Comparison of ENCODE assay signal across 8 mouse cellular contexts in the genomic region with DNA sequence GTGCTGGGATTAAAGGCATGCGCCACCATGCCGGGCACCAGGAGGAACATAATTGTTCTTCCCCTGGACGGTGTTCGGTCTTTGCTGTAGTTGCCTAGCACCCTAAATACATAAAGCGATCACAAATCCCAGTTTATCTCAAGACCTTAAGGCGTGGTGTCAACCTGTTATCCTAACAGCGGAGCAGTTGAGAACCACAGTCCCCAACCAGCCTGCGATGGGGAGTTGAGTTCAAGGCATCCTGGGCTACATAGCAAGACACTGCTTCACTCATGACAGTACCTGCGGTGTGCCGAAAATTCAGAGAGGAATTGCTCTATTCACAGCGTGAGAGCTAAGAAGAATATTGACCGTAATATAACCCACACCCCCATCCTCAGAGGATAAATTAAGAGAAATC. TPM values are rescaled to one million over a fixed set of nuclear protein-coding genes. Genes with fewer than 3 reads are reported as not detected.
DNase-seq lines count a peak whose midpoint lies in the region; ATAC-seq lines count a peak whose summit lies in the region.

No protein-coding gene starts in this region.

- WGBS in forebrain, embryonic 11.5 days = 67% methylated on average over 12 of the region's 12 CpGs
- WGBS in liver, embryonic 13.5 days (ENCODE audit: insufficient replicate concordance) = 52% methylated on average over 12 of the region's 12 CpGs
- WGBS in stomach, embryonic 16.5 days = 49% methylated on average over 12 of the region's 12 CpGs

- H3K9ac ChIP-seq in forebrain, embryonic 11.5 days (ENCODE audit: low read length) = peak overlapping the region; percentile 51; the same call in 1 of the 2 replicates
- peak overlapping the region; percentile 63 for H3K9ac ChIP-seq in liver, embryonic 13.5 days
- peak overlapping the region; percentile 57 for H3K9ac ChIP-seq in stomach, embryonic 16.5 days (ENCODE audit: low read length)

- no peaks in the 10 kb centered on the region for H3K9me3 ChIP-seq in megakaryocyte, embryonic 14.5 days
- H3K9me3 ChIP-seq in forebrain, embryonic 11.5 days (ENCODE audit: control insufficient read depth, low read length) = no peaks in the 10 kb centered on the region
- H3K9me3 ChIP-seq in liver, embryonic 13.5 days (replicated peaks) = no peaks in the 10 kb centered on the region
- no peaks in the 10 kb centered on the region for H3K9me3 ChIP-seq in stomach, embryonic 16.5 days (replicated peaks; ENCODE audit: control insufficient read depth, low read length)

- peaks cover 62% of the 10 kb centered on the region for H3K36me3 ChIP-seq in megakaryocyte, embryonic 14.5 days (replicated peaks; ENCODE audit: low read length)
- peaks cover 12% of the 10 kb centered on the region; the same call in 1 of the 2 replicates for H3K36me3 ChIP-seq in forebrain, embryonic 11.5 days (ENCODE audit: control insufficient read depth, insufficient read depth, low read length)
- peaks cover 54% of the 10 kb centered on the region for H3K36me3 ChIP-seq in liver, embryonic 13.5 days
- peaks cover 12% of the 10 kb centered on the region for H3K36me3 ChIP-seq in stomach, embryonic 16.5 days (ENCODE audit: control insufficient read depth, insufficient read depth, low read length)

- H3K27me3 ChIP-seq in megakaryocyte, embryonic 14.5 days (replicated peaks) = no peaks in the 10 kb centered on the region
- H3K27me3 ChIP-seq in forebrain, embryonic 11.5 days (ENCODE audit: control insufficient read depth, insufficient read depth, low read length) = no peaks in the 10 kb centered on the region
- H3K27me3 ChIP-seq in liver, embryonic 13.5 days = no peaks in the 10 kb centered on the region
- H3K27me3 ChIP-seq in stomach, embryonic 16.5 days (ENCODE audit: control insufficient read depth, insufficient read depth, low read length) = no peaks in the 10 kb centered on the region

- DNase-seq in forebrain, embryonic 11.5 days (ENCODE audit: low spot score) = no peak
- no peak for DNase-seq in liver, embryonic 13.5 days
- no peak for DNase-seq in ovary, postnatal 36 days (ENCODE audit: low spot score)
- no peak for DNase-seq in ovary, postnatal 10 days (ENCODE audit: low spot score)
- DNase-seq in spleen, postnatal 4 days (ENCODE audit: low spot score in 2 of 2) = no peak

- no peak overlapping the region for H3K27ac ChIP-seq in forebrain, embryonic 11.5 days (ENCODE audit: low read depth, low read length)
- peak overlapping the region; percentile 6; the same call in 1 of the 2 replicates for H3K27ac ChIP-seq in liver, embryonic 13.5 days
- peak overlapping the region; percentile 24; the same call in 1 of the 2 replicates for H3K27ac ChIP-seq in stomach, embryonic 16.5 days (ENCODE audit: low read length)

- no peak for ATAC-seq in megakaryocyte, adult 5-6 weeks (ENCODE audit: poor library complexity, severe bottlenecking)
- ATAC-seq in forebrain, embryonic 11.5 days (replicated peaks; ENCODE audit: low FRiP score) = no peak
- no peak for ATAC-seq in liver, embryonic 13.5 days (ENCODE audit: low read depth)
- ATAC-seq in stomach, embryonic 16.5 days (ENCODE audit: insufficient read depth, low FRiP score) = no peak

- peak overlapping the region; percentile 93 for H3K4me2 ChIP-seq in forebrain, embryonic 11.5 days (ENCODE audit: low read depth, low read length, severe bottlenecking)
- peak overlapping the region; percentile 86 for H3K4me2 ChIP-seq in liver, embryonic 13.5 days
- peak overlapping the region; percentile 89 for H3K4me2 ChIP-seq in stomach, embryonic 16.5 days (ENCODE audit: low read depth, low read length)

- peaks cover 22% of the 10 kb centered on the region for H3K4me1 ChIP-seq in megakaryocyte, embryonic 14.5 days
- H3K4me1 ChIP-seq in forebrain, embryonic 11.5 days (replicated peaks; ENCODE audit: control insufficient read depth, insufficient read depth, low read length) = peaks cover 5% of the 10 kb centered on the region
- H3K4me1 ChIP-seq in liver, embryonic 13.5 days (replicated peaks) = peaks cover 24% of the 10 kb centered on the region
- H3K4me1 ChIP-seq in stomach, embryonic 16.5 days (ENCODE audit: control insufficient read depth, insufficient read depth, low read length) = peaks cover 14% of the 10 kb centered on the region

- H3K4me3 ChIP-seq in megakaryocyte, embryonic 14.5 days (replicated peaks) = peak overlapping the region; percentile 95
- peak overlapping the region; percentile 12; the same call in 1 of the 2 replicates for H3K4me3 ChIP-seq in forebrain, embryonic 11.5 days (ENCODE audit: low read depth, low read length)
- H3K4me3 ChIP-seq in liver, embryonic 13.5 days (replicated peaks) = peak overlapping the region; percentile 87
- H3K4me3 ChIP-seq in stomach, embryonic 16.5 days (replicated peaks; ENCODE audit: low read length) = peak overlapping the region; percentile 90

RNA-seq across cellular contexts. Expression of a gene that starts 0.6 kb away (rescaled TPM):
- 29.0 and 98.4 TPM in 2 replicates for polyA plus RNA-seq in megakaryocyte, embryonic 14.5 days (2012; ENCODE audit: insufficient read depth, low replicate concordance)
- 73.3 and 78.6 TPM in 2 replicates for total RNA-seq in megakaryocyte, adult 5-6 weeks (2015)
- 81.0 and 84.5 TPM in 2 replicates for total RNA-seq in megakaryocyte, adult 5-6 weeks (2017)
- polyA plus RNA-seq in forebrain, embryonic 11.5 days (2014; fragmentation: Nextera tagmentation; extraction: Ambion mirVana) = 222 and 224 TPM in 2 replicates
- polyA plus RNA-seq in liver, embryonic 13.5 days (2015; fragmentation: Nextera tagmentation; extraction: Ambion mirVana) = 99.7 and 105 TPM in 2 replicates
- 310 and 315 TPM in 2 replicates for polyA plus RNA-seq in stomach, embryonic 16.5 days (2015; fragmentation: Nextera tagmentation; extraction: Ambion mirVana)

RNA-seq across cellular contexts. Expression of a gene that starts 15.9 kb away (rescaled TPM):
- polyA plus RNA-seq in megakaryocyte, embryonic 14.5 days (2012; ENCODE audit: insufficient read depth, low replicate concordance) = 2.6 and 12.1 TPM in 2 replicates
- 158 and 160 TPM in 2 replicates for total RNA-seq in megakaryocyte, adult 5-6 weeks (2015)
- total RNA-seq in megakaryocyte, adult 5-6 weeks (2017) = 95.0 and 116 TPM in 2 replicates
- polyA plus RNA-seq in forebrain, embryonic 11.5 days (2014; fragmentation: Nextera tagmentation; extraction: Ambion mirVana) = 263 and 278 TPM in 2 replicates
- 149 and 170 TPM in 2 replicates for polyA plus RNA-seq in liver, embryonic 13.5 days (2015; fragmentation: Nextera tagmentation; extraction: Ambion mirVana)
- polyA plus RNA-seq in stomach, embryonic 16.5 days (2015; fragmentation: Nextera tagmentation; extraction: Ambion mirVana) = 221 and 230 TPM in 2 replicates

RNA-seq across cellular contexts. Expression of a gene that starts 18.5 kb away (rescaled TPM):
- 0.91 and 1.1 TPM in 2 replicates for polyA plus RNA-seq in megakaryocyte, embryonic 14.5 days (2012; ENCODE audit: insufficient read depth, low replicate concordance)
- 17.3 and 17.7 TPM in 2 replicates for total RNA-seq in megakaryocyte, adult 5-6 weeks (2015)
- total RNA-seq in megakaryocyte, adult 5-6 weeks (2017) = 14.0 and 14.9 TPM in 2 replicates
- 45.2 and 46.1 TPM in 2 replicates for polyA plus RNA-seq in forebrain, embryonic 11.5 days (2014; fragmentation: Nextera tagmentation; extraction: Ambion mirVana)
- polyA plus RNA-seq in liver, embryonic 13.5 days (2015; fragmentation: Nextera tagmentation; extraction: Ambion mirVana) = 11.8 and 14.4 TPM in 2 replicates
- polyA plus RNA-seq in stomach, embryonic 16.5 days (2015; fragmentation: Nextera tagmentation; extraction: Ambion mirVana) = 29.0 and 30.4 TPM in 2 replicates

RNA-seq across cellular contexts. Expression of a gene that starts 23.1 kb away (rescaled TPM):
- polyA plus RNA-seq in megakaryocyte, embryonic 14.5 days (2012; ENCODE audit: insufficient read depth, low replicate concordance) = 0.49 TPM in 1 of 2 replicates, not detected in the other
- not detected in 2 replicates for total RNA-seq in megakaryocyte, adult 5-6 weeks (2015)
- total RNA-seq in megakaryocyte, adult 5-6 weeks (2017) = 0.12 TPM in 1 of 2 replicates, not detected in the other
- not detected in 2 replicates for polyA plus RNA-seq in forebrain, embryonic 11.5 days (2014; fragmentation: Nextera tagmentation; extraction: Ambion mirVana)
- 0.10 TPM in 1 of 2 replicates, not detected in the other for polyA plus RNA-seq in liver, embryonic 13.5 days (2015; fragmentation: Nextera tagmentation; extraction: Ambion mirVana)
- 0.55 and 0.57 TPM in 2 replicates for polyA plus RNA-seq in stomach, embryonic 16.5 days (2015; fragmentation: Nextera tagmentation; extraction: Ambion mirVana)

RNA-seq across cellular contexts. Expression of a gene that starts 47.2 kb away (rescaled TPM):
- 5.0 and 18.0 TPM in 2 replicates for polyA plus RNA-seq in megakaryocyte, embryonic 14.5 days (2012; ENCODE audit: insufficient read depth, low replicate concordance)
- 22.6 and 24.4 TPM in 2 replicates for total RNA-seq in megakaryocyte, adult 5-6 weeks (2015)
- 14.1 and 19.2 TPM in 2 replicates for total RNA-seq in megakaryocyte, adult 5-6 weeks (2017)
- 21.0 and 23.1 TPM in 2 replicates for polyA plus RNA-seq in forebrain, embryonic 11.5 days (2014; fragmentation: Nextera tagmentation; extraction: Ambion mirVana)
- 4.6 and 4.8 TPM in 2 replicates for polyA plus RNA-seq in liver, embryonic 13.5 days (2015; fragmentation: Nextera tagmentation; extraction: Ambion mirVana)
- polyA plus RNA-seq in stomach, embryonic 16.5 days (2015; fragmentation: Nextera tagmentation; extraction: Ambion mirVana) = 3.4 and 3.5 TPM in 2 replicates

Comparison
In these comparisons a context has a peak if more than half of its experiments do, and no peak if none do; other contexts are left out.
1. H3K4me3 ChIP-seq: peak in every context shown above with its lines; median percentile 95 in megakaryocyte, embryonic 14.5 days; 90 in stomach, embryonic 16.5 days; 87 in liver, embryonic 13.5 days; 12 in forebrain, embryonic 11.5 days.
2. RNA of a gene that starts 15.9 kb away (polyA plus RNA-seq): 263 to 278 TPM in forebrain, embryonic 11.5 days, 221 to 230 TPM in stomach, embryonic 16.5 days and 149 to 170 TPM in liver, embryonic 13.5 days; 2.6 to 12.1 TPM in megakaryocyte, embryonic 14.5 days; every median in the first group is over 10 times any median in the second.
3. Peak in every context shown above with its lines, with median percentiles within 50 percentile points of each other: H3K4me2 ChIP-seq and H3K9ac ChIP-seq.